Mouse (Mus musculus): ENCODE results near the gene Tor1aip1. TPM values are rescaled to one million over a fixed set of nuclear protein-coding genes. Genes with fewer than 3 reads are reported as not detected.

Tor1aip1 gene
- total and polyA plus RNA-seq, 3 experiments = 19.1 to 44.1 (median 39.8) TPM

- TF ChIP-seq MAX (IDR thresholded peaks at IDR 0.05; ENCODE audit: low read length) (no peak), UBTF (IDR thresholded peaks at IDR 0.05; ENCODE audit: low read depth, low read length) (no peak), RAD21 (IDR thresholded peaks at IDR 0.05; ENCODE audit: low read depth, low read length) (no peak), JUN (IDR thresholded peaks at IDR 0.05; ENCODE audit: insufficient read depth, low read depth, low read length) (no peak), KAT2A (IDR thresholded peaks at IDR 0.05; ENCODE audit: insufficient replicate concordance, low read length) (no peak), ZC3H11A (IDR thresholded peaks at IDR 0.05; ENCODE audit: low read depth, low read length) (no peak), TCF12 (IDR thresholded peaks at IDR 0.05; ENCODE audit: low read depth, low read length) (no peak), ELF1 (IDR thresholded peaks at IDR 0.05; ENCODE audit: low read depth, low read length) (no peak), NRF1 (IDR thresholded peaks at IDR 0.05; ENCODE audit: low read depth, low read length) (no peak), CHD2 (IDR thresholded peaks at IDR 0.05; ENCODE audit: low read length) (no peak), HCFC1 (IDR thresholded peaks at IDR 0.05; ENCODE audit: low read depth, low read length) (no peak), SMC3 (IDR thresholded peaks at IDR 0.05; ENCODE audit: low read depth, low read length) (no peak), EP300 (IDR thresholded peaks at IDR 0.05; ENCODE audit: low read length) (no peak), JUND (conservative IDR thresholded peaks at IDR 0.05; ENCODE audit: low read depth, low read length) (no peak), USF1 (IDR thresholded peaks at IDR 0.05; ENCODE audit: low read depth, low read length) (no peak), ZNF384 (IDR thresholded peaks at IDR 0.05; ENCODE audit: low read depth, low read length) (no peak)
- no peaks in the 10 kb centered on the region for H3K27me3 ChIP-seq (replicated peaks)
- peaks cover 58 to 86% of the 10 kb centered on the region in 2 experiments for H3K36me3 ChIP-seq (replicated peaks in 1 of 2; ENCODE audit: control insufficient read depth in 1 of 2, insufficient read depth in 1 of 2, low read length in 1 of 2)
- no peak for DNase-seq (ENCODE audit: extremely low read depth)
- H3K4me3 ChIP-seq (replicated peaks in 1 of 3; ENCODE audit: low read depth in 2 of 3, low read length in 2 of 3, poor library complexity in 1 of 3) = no peak overlapping the region
- no peaks in the 10 kb centered on the region for H3K4me1 ChIP-seq (ENCODE audit: control insufficient read depth in 1 of 2, insufficient read depth in 2 of 2)
- no peaks in the 10 kb centered on the region for H3K9me3 ChIP-seq (replicated peaks; ENCODE audit: low read length)
- 0 out of 2 replicates have a peak, but pooled peaks cover 3% of the 10 kb centered on the region for H3K79me2 ChIP-seq (replicated peaks; ENCODE audit: control insufficient read depth, extremely low read depth, insufficient read depth, poor library complexity, severe bottlenecking)
- in situ Hi-C loops (cut with MboI; ENCODE audit: low pct_ligation_motif_present, low pct_unique_long_range_greater_than_20kb, low sequenced_read_pairs) (no loop called here), dilution Hi-C loops (cut with MboI; ENCODE audit: extremely low pct_ligation_motif_present, extremely low pct_unique_long_range_greater_than_20kb, low sequenced_read_pairs) (no loop called here)
- H3K27ac ChIP-seq (ENCODE audit: insufficient read depth, low read depth) = no peak overlapping the region
- H3K9ac ChIP-seq (ENCODE audit: insufficient read depth, low read depth) = no peak overlapping the region
- no peak overlapping the region for H3K4me2 ChIP-seq (ENCODE audit: insufficient read depth, low read depth, poor library complexity, severe bottlenecking)
These were observed 21.9 kb upstream of the Tor1aip1 start for GRCm38 (mm10) chr1:156058207-156058606.

GRCm38 (mm10) chr1:156046688-156047087, 10.4 kb upstream of the Tor1aip1 start:
- Histone ChIP-seq H3K4me2 (ENCODE audit: insufficient read depth, low read depth, poor library complexity, severe bottlenecking) (no peak overlapping the region), H3K27me3 (replicated peaks) (no peaks in the 10 kb centered on the region), H3K36me3 (replicated peaks in 1 of 2; ENCODE audit: control insufficient read depth in 1 of 2, insufficient read depth in 1 of 2, low read length in 1 of 2) (peaks cover 58 to 84% of the 10 kb centered on the region in 2 experiments), H3K4me3 (replicated peaks in 1 of 3; ENCODE audit: low read depth in 2 of 3, low read length in 2 of 3, poor library complexity in 1 of 3) (no peak overlapping the region), H3K27ac (ENCODE audit: insufficient read depth, low read depth) (no peak overlapping the region), H3K9me3 (replicated peaks; ENCODE audit: low read length) (no peaks in the 10 kb centered on the region), H3K79me2 (replicated peaks; ENCODE audit: control insufficient read depth, extremely low read depth, insufficient read depth, poor library complexity, severe bottlenecking) (peaks cover 87% of the 10 kb centered on the region), H3K4me1 (ENCODE audit: control insufficient read depth in 1 of 2, insufficient read depth in 2 of 2) (peaks cover 4 to 49% of the 10 kb centered on the region in 2 experiments; a peak in 3 of 4 replicates), H3K9ac (ENCODE audit: insufficient read depth, low read depth) (no peak overlapping the region)
- dilution Hi-C loops (cut with MboI; ENCODE audit: extremely low pct_ligation_motif_present, extremely low pct_unique_long_range_greater_than_20kb, low sequenced_read_pairs) = no loop called here
- peak; percentile 18 for DNase-seq (ENCODE audit: extremely low read depth)
- in situ Hi-C loops (cut with MboI; ENCODE audit: low pct_ligation_motif_present, low pct_unique_long_range_greater_than_20kb, low sequenced_read_pairs) = no loop called here
- no peak for TF ChIP-seq CTCF (conservative IDR thresholded peaks at IDR 0.05 in 1 of 2, IDR thresholded peaks at IDR 0.05 in 1 of 2; ENCODE audit: low read depth in 2 of 2, low read length in 2 of 2)
- TF ChIP-seq NRF1 (IDR thresholded peaks at IDR 0.05; ENCODE audit: low read depth, low read length) = peak; percentile 23; the same call in 1 of the 2 replicates
- peak; percentile 67 for TF ChIP-seq BHLHE40 (IDR thresholded peaks at IDR 0.05; ENCODE audit: low read depth, low read length)
- peak; percentile 34; the same call in 1 of the 2 replicates for TF ChIP-seq CHD2 (IDR thresholded peaks at IDR 0.05; ENCODE audit: low read length)
